Mouse (Mus musculus) adrenal gland, postnatal 25 days (tissue): Measurements from ENCODE around the gene Svs3b. TPM values are rescaled to one million over a fixed set of nuclear protein-coding genes. Genes with fewer than 3 reads are reported as not detected.
"Not testable (repeated sequence)": the region's sequence is repeated elsewhere in the genome, so short reads cannot be mapped to it uniquely, and the experiment has no call there.

Experiments used
- DNase-seq: peaks from one replicate; pipeline ENCODE4 v3.0.0; 2021; ENCODE audit warnings: mixed read lengths
- long read RNA-seq: library from polyadenylated mRNA; stranded (forward); transcript quantifications from one replicate; pipeline ENCODE4 v2.0.0, GENCODE M21; 2021
- total RNA-seq: library from RNA; stranded (reverse); gene quantifications from 2 replicates; pipeline ENCODE4 v1.2.3, GENCODE M21; 2021

Svs3b gene
- not detected in 2 replicates for total RNA-seq
- long read RNA-seq, result 0 reads

- DNase-seq, result not testable (repeated sequence)
These were observed at the start of gene Svs3b for GRCm38 (mm10) chr2:164256540-164256939. TSS of gene Svs3b (minus strand) at chr2:164256640.

DNA sequence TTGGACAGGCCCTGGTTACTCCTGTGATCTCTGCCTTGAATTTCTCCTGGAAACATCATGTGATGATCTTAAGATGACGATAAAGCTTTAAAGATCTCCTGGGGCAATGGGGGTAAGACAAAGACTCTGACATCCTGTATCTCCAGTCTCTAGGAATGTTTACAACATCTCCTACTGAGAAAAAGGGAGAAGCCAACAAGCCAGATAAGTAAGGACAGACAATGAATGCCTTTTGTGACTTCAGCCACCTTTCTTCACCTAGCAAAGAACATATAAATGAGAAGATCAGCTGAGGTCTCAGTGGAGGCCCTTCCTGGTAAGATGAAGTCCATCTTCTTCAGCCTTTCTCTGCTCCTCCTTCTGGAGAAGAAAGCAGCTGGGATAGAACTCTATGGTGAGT is 32.5 kb upstream of the Svs3b start, which contains the start of gene Svs3a:
TSS of gene Svs3a (plus strand) at position 301 of the 400 bp plus-strand sequence.
- DNase-seq, result not testable (repeated sequence)

- no peak for DNase-seq
These were observed 21.9 kb upstream of the Svs3b start, which contains the start of gene Svs4 for GRCm38 (mm10) chr2:164278359-164278758. TSS of gene Svs4 (minus strand) at chr2:164278459.

- DNase-seq, result no peak
These were observed 18.1 kb downstream of the Svs3b start, which contains the start of gene Svs2 for GRCm38 (mm10) chr2:164238366-164238765. TSS of gene Svs2 (minus strand) at chr2:164238466.

DNA sequence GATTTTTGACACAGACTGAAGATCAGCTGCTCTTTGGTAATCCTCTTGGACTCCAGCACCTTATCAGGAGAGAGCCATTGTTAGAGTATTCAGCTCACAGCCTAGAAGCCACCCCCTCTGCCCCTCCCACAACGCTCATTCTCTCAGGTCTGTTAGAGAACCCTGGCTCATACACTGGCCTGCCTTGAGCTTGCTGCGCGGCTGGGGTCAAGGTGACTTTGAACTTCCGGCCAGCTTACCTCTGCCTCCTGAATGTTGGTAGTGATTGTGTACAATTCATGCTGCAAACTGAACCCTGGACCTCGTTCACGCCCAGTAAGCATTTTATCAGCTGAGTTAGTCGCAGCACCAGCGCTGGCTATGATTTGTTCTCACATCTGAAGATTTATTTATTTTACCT is 23.8 kb downstream of the Svs3b start:
- no peak for DNase-seq

DNA sequence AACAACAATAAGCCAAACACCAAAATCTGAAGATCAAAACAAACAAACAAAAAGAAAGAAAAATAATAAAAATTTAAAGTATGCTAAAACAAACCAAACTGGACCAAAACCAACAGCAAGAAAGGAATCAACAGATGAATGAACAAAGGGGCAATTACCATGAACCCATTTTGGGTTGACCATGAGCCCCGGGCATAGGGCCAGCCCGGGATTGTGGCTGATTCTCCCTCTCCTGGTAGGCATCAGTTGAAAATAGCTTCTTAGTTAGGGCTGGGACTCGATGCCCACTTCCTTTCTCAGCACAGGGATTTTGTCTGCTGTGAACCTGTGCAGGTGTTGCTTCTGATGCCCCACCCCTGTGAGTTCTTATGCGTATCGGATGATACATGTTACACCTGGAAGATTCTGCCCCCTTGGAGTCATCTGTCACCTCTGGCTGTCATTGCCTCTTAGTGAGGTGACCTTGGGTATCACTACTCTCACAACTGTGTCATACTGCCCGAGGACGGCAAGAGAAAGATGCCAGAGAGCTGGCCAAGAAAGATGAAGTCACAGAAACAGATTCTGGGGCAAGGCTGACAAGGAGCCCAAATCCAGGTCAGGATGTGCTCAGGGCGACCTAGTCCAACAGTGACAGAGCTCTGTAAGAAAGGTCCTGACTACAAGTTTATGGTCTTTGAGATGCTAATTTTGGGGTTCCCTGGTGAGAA is 27.9 kb downstream of the Svs3b start:
- DNase-seq, result peak; percentile 12

DNA sequence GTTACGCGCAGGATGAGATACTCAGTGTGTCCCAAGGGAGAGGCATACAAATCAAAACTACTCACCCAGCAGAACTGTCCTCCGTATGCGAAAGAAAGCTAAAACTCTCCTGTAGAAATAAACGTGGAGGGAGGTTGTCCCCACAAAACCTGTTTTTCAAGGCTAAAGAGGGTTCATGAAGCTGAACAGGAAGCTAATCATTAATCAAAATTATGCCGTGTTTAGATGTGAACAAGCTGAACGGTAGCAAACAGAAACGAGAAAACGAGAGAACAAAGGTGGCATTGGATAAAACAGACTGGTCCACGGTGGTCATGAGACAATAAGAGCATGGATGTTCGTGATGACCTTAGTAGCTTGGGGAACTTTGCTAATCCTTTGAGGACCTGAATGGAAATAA is 34.9 kb downstream of the Svs3b start, which contains the start of gene Wfdc15b:
TSS of gene Wfdc15b (minus strand) at position 139 of the 400 bp plus-strand sequence.
- DNase-seq, result no peak

GRCm38 (mm10) chr2:164219295-164219694 is 37.1 kb downstream of the Svs3b start:
- no peak for DNase-seq

- DNase-seq, result no peak
These were observed 43.7 kb downstream of the Svs3b start for GRCm38 (mm10) chr2:164212711-164213110.

GRCm38 (mm10) chr2:164210892-164211291 is 45.5 kb downstream of the Svs3b start:
- no peak for DNase-seq

GRCm38 (mm10) chr2:164206676-164207075 is 49.8 kb downstream of the Svs3b start:
- no peak for DNase-seq

DNA sequence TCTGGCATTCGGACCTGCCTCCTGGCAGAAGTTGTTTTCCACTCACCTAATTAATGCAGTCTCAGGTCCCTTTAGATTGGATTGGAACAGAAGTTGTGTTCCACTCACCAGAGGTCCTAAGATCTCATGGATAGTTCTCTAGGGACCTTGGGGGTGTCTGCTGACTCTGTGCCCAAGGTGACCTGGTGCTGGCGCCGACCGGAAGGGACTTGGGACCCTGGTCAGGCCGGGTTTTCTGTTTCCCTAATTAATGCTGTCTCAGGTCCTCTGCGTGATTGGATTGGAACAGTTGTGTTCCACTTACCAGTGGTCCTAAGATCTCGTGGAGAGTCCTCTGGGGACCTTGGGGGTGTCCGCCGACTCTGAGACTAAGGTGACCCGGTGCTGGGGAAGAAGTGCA is 50.4 kb downstream of the Svs3b start:
- not testable (repeated sequence) for DNase-seq

Other genes with a start within 250 kb of the Svs3b start
- gene Pabpc1l, start 231.2 kb downstream of the Svs3b start, total RNA-seq, result 0.48 and 2.2 TPM in 2 replicates
- 34.7 and 42.5 TPM in 2 replicates for gene Stk4, start 186.3 kb downstream of the Svs3b start, total RNA-seq
- 44.3 and 46.8 TPM in 2 replicates for gene Tomm34, start 185.5 kb downstream of the Svs3b start, total RNA-seq
- gene Kcns1, start 85.5 kb downstream of the Svs3b start, total RNA-seq, result not detected in 2 replicates
- not detected in 2 replicates for gene Wfdc5, start 73.9 kb downstream of the Svs3b start, total RNA-seq
- gene Wfdc12, start 66.0 kb downstream of the Svs3b start, total RNA-seq, result 2.6 TPM in 1 of 2 replicates, not detected in the other
- gene Wfdc15a, start 56.5 kb downstream of the Svs3b start, total RNA-seq, result not detected in 2 replicates
- gene Wfdc15b, start 35.0 kb downstream of the Svs3b start, total RNA-seq, result not detected in 2 replicates
- not detected in 2 replicates for gene Svs2, start 18.2 kb downstream of the Svs3b start, total RNA-seq
- gene Svs4, start 21.8 kb upstream of the Svs3b start, total RNA-seq, result not detected in 2 replicates
- gene Svs3a, start 32.6 kb upstream of the Svs3b start, total RNA-seq, result not detected in 2 replicates
- not detected in 2 replicates for gene Svs6, start 60.1 kb upstream of the Svs3b start, total RNA-seq
- gene Svs5, start 76.1 kb upstream of the Svs3b start, total RNA-seq, result 0.73 and 3.9 TPM in 2 replicates
- 5.2 and 7.9 TPM in 2 replicates for gene Slpi, start 132.5 kb upstream of the Svs3b start, total RNA-seq
- not detected in 2 replicates for gene Rbpjl, start 146.5 kb upstream of the Svs3b start, total RNA-seq
- 0.73 and 1.3 TPM in 2 replicates for gene Matn4, start 148.5 kb upstream of the Svs3b start, total RNA-seq
- 75.1 and 82.0 TPM in 2 replicates for gene Sdc4, start 187.2 kb upstream of the Svs3b start, total RNA-seq
- gene Sys1, start 200.3 kb upstream of the Svs3b start, total RNA-seq, result 27.0 and 30.0 TPM in 2 replicates
- 4.0 TPM in 1 of 2 replicates, not detected in the other for gene Gm20458, start 204.3 kb upstream of the Svs3b start, total RNA-seq
- gene Trp53tg5, start 217.1 kb upstream of the Svs3b start, total RNA-seq, result not detected in 2 replicates
- gene Dbndd2, start 229.5 kb upstream of the Svs3b start, total RNA-seq, result 6.3 and 6.4 TPM in 2 replicates
- 98.3 and 99.7 TPM in 2 replicates for gene Pigt, start 240.9 kb upstream of the Svs3b start, total RNA-seq